ENCODE assay signal across 8 mouse cellular contexts in the genomic region with DNA sequence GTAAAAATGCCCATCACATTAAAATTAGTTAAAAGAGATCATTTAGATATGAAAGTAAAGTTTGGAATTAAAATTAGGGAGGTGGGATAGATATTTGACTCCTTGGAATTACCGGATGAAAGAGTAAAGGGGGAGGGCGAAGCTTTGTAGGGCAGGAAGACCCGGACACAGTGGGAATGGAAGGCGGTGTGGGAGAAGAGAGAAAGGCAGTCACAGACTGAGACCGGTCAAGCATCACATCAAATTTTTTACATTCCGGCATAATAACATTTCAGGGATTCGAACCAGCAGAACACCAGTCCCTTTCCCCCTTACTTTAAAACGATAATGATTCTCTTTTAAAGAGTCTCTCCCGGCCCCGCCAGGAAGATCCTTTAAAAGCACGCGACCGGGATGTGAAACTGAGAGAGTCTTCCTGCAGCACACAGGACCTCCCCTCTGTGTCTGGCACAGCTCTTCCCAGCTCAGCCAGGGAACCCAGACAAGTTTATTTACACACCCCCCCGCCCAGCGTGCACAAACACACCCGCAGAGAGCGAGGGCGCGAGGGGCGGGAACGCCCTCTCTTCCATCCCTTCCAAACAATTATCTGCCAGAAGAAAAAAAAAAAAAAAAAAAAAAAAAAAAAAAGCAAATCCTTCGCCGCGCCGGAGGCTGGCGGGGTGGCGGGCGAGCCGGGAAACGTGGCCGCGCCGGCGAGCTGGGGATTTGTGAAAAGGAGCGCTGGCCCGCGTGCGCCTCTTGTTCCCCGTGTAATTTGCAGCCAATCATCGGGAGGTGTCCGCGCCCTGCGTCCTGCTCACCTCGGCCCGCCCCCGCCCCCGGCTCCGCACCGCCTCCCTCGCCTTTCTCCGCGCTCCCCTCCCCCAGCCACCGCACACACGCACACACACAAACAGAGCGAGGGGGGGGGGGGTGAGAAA. TPM values are rescaled to one million over a fixed set of nuclear protein-coding genes. Genes with fewer than 3 reads are reported as not detected.
DNase-seq lines count a peak whose midpoint lies in the region; ATAC-seq and TF ChIP-seq lines count a peak whose summit lies in the region.

No protein-coding gene starts in this region.

- peak; percentile 68 for DNase-seq in NIH3T3 (ENCODE audit: low read depth)
- DNase-seq in cerebellum, adult 8-10 months: peak; percentile 81
- DNase-seq in frontal cortex, adult 2 months (ENCODE audit: extremely low spot score in 1 of 2, low spot score in 1 of 2): peak; percentile 38 to 67
- peak; percentile 49 for DNase-seq in layer of hippocampus, adult 9-11 months
- DNase-seq in lung, embryonic 14.5 days: peak; percentile 85
- DNase-seq in ovary, postnatal 10 days (ENCODE audit: low spot score): peak; percentile 24

- peak overlapping the region; percentile 56 for H3K9ac ChIP-seq in lung, embryonic 14.5 days

- H3K4me3 ChIP-seq in lung, embryonic 14.5 days (ENCODE audit: low read depth, low read length): peak overlapping the region; percentile 49

- no peaks in the 10 kb centered on the region for H3K4me1 ChIP-seq in lung, embryonic 14.5 days (ENCODE audit: insufficient read depth)

- H3K4me2 ChIP-seq in lung, embryonic 14.5 days: peak overlapping the region; percentile 70

- H3K27me3 ChIP-seq in lung, embryonic 14.5 days (ENCODE audit: insufficient read depth, low read length): no peaks in the 10 kb centered on the region

- peak overlapping the region; percentile 67 for H3K27ac ChIP-seq in lung, embryonic 14.5 days (ENCODE audit: low read depth)

- peak; percentile 18 to 46; a peak in 1 of 4 replicates for ATAC-seq in hematopoietic stem cell, adult 5-6 weeks (replicated peaks in 1 of 2; ENCODE audit: insufficient read depth in 1 of 2, low FRiP score in 2 of 2, low TSS enrichment in 1 of 2, low read depth in 1 of 2, poor library complexity in 2 of 2, severe bottlenecking in 2 of 2)
- ATAC-seq in lung, embryonic 14.5 days (ENCODE audit: insufficient read depth): peak; percentile 85
- ATAC-seq in monocyte, adult 5-6 weeks (replicated peaks; ENCODE audit: insufficient number of reproducible peaks, low FRiP score, low TSS enrichment, poor library complexity, severe bottlenecking): no peak

- under 1% methylated on average over 49 of the region's 55 CpGs for WGBS in lung, embryonic 14.5 days

- no peaks in the 10 kb centered on the region for H3K36me3 ChIP-seq in lung, embryonic 14.5 days (ENCODE audit: insufficient read depth)

- no peak for TF ChIP-seq CTCF in lung, embryonic 14.5 days (IDR thresholded peaks at IDR 0.05; ENCODE audit: low read depth)

- H3K9me3 ChIP-seq in lung, embryonic 14.5 days (ENCODE audit: low read depth, low read length): no peaks in the 10 kb centered on the region

RNA-seq across cellular contexts. Expression of gene Cxxc4, which starts 0.5 kb away (rescaled TPM):
- 14.7 and 14.8 TPM in 2 replicates for polyA plus RNA-seq in frontal cortex, adult 2 months (2012; rRNA removed)
- total RNA-seq in hematopoietic stem cell, adult 5-6 weeks (2017): not detected in 2 replicates
- polyA plus RNA-seq in lung, embryonic 14.5 days (2014; fragmentation: Nextera tagmentation; extraction: Ambion mirVana): 2.1 and 2.4 TPM in 2 replicates
- not detected in 3 replicates for total RNA-seq in monocyte, adult 5-6 weeks (2017)

Comparison
In these comparisons a context has a peak if more than half of its experiments do, and no peak if none do; other contexts are left out.
1. DNase-seq: peak in every context shown above with its lines; median percentile 85 in lung, embryonic 14.5 days; 81 in cerebellum, adult 8-10 months; 68 in NIH3T3; 52 in frontal cortex, adult 2 months; 49 in layer of hippocampus, adult 9-11 months; 24 in ovary, postnatal 10 days.